Mouse (Mus musculus) kidney, embryonic 14.5 days (tissue): ENCODE results near the gene Rtn4rl2. TPM values are rescaled to one million over a fixed set of nuclear protein-coding genes. Genes with fewer than 3 reads are reported as not detected.

Experiments used
- ATAC-seq: fragments of 200-750 bp; cut with Nextera tagmentation; 2 replicates; pipeline ENCODE4 v1.8.0; 2017; ENCODE audit warnings: moderate number of reproducible peaks, mild to moderate bottlenecking, moderate TSS enrichment, moderate library complexity; ENCODE audit not compliant: low FRiP score, low TSS enrichment
- H3K27ac ChIP-seq: fragments of 300-500 bp; sonication (generic); 2 replicates; pipeline ENCODE4 v1.5.1; 2014; ENCODE audit warnings: low read depth, mild to moderate bottlenecking, low read length, moderate library complexity, mixed read lengths
- H3K27me3 ChIP-seq: fragments of 300-500 bp; sonication (generic); 2 replicates; pipeline ENCODE4 v1.6.1; 2014; ENCODE audit warnings: mild to moderate bottlenecking, low read length; ENCODE audit not compliant: control insufficient read depth, insufficient read depth
- H3K36me3 ChIP-seq: fragments of 300-500 bp; sonication (generic); 2 replicates; pipeline ENCODE4 v1.6.1; 2014; ENCODE audit warnings: low read length, mixed read lengths; ENCODE audit not compliant: control insufficient read depth, insufficient read depth
- H3K4me1 ChIP-seq: fragments of 300-500 bp; sonication (generic); 2 replicates; pipeline ENCODE4 v1.6.1; 2014; ENCODE audit warnings: low read length, mixed read lengths; ENCODE audit not compliant: control insufficient read depth, insufficient read depth
- H3K4me2 ChIP-seq: fragments of 300-500 bp; sonication (generic); replicated peaks from 2 replicates; pipeline ENCODE4 v1.6.1; 2014; ENCODE audit warnings: low read depth, mild to moderate bottlenecking, low read length
- H3K4me3 ChIP-seq: fragments of 300-500 bp; sonication (generic); 2 replicates; pipeline ENCODE4 v1.5.1; 2014; ENCODE audit warnings: mild to moderate bottlenecking, low read length
- H3K9ac ChIP-seq: fragments of 300-500 bp; sonication (generic); 2 replicates; pipeline ENCODE4 v1.6.1; 2014; ENCODE audit warnings: low read depth, mild to moderate bottlenecking, low read length, moderate library complexity
- H3K9me3 ChIP-seq: fragments of 300-500 bp; sonication (generic); 2 replicates; pipeline ENCODE4 v1.6.1; 2016; ENCODE audit warnings: low read length; ENCODE audit not compliant: control insufficient read depth
- WGBS: fragments of 180-500 bp; shearing (Covaris S2); extraction: QIAGEN DNeasy Blood & Tissue Kit; methylation state at CpG from one replicate; pipeline ENCODE4 v1.1.7; 2014; 5-methylcytosine and 5-hydroxymethylcytosine counted together
- polyA plus RNA-seq: library from polyadenylated mRNA; unstranded; fragments of >200 nt; fragmentation: Nextera tagmentation; extraction: Ambion mirVana; gene quantifications from 2 replicates; pipeline ENCODE4 v1.2.1, GENCODE M21; 2014

Rtn4rl2 gene
- polyA plus RNA-seq, 1 experiment from 2014 or later = 1.6 TPM

DNA sequence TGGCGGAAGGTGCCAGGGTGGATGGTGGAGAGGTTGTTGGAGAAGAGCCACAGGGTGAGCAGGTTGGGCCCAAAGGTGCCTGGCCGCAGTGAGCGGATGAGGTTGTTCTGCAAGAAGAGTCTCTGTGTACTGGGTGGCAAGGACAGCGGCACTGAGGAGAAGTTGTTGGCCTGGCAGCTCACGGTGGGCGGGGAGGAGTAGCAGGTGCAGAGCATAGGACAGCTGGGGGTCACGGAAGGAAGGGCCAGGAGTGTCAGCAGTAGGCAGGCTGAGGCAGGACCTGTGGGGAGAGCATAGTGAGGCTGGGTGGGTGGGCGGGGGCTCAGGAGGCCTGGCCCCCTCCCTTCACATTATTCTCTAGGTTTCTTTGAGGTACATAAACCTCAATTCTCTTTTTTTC is 5.9 kb downstream of the Rtn4rl2 start:
- no peaks in the 10 kb centered on the region for H3K9me3 ChIP-seq
- no peak overlapping the region for H3K27ac ChIP-seq
- no peak overlapping the region for H3K4me3 ChIP-seq
- no peak overlapping the region for H3K9ac ChIP-seq
- H3K27me3 ChIP-seq = peaks cover 33% of the 10 kb centered on the region
- H3K4me2 ChIP-seq = no peak overlapping the region
- WGBS = 80% methylated on average over 8 of the region's 8 CpGs
- H3K36me3 ChIP-seq = no peaks in the 10 kb centered on the region
- peaks cover 9% of the 10 kb centered on the region; the same call in 1 of the 2 replicates for H3K4me1 ChIP-seq
- no peak for ATAC-seq

- ATAC-seq = no peak
- 57% methylated on average over 6 of the region's 6 CpGs for WGBS
These were observed 10.7 kb downstream of the Rtn4rl2 start for GRCm38 (mm10) chr2:84875842-84876241.

GRCm38 (mm10) chr2:84872105-84872716 is 14.3 kb downstream of the Rtn4rl2 start:
- Histone ChIP-seq H3K9ac (peak overlapping the region; percentile 47), H3K27ac (no peak overlapping the region), H3K36me3 (no peaks in the 10 kb centered on the region), H3K4me2 (peak overlapping the region; percentile 90), H3K4me1 (peaks cover 4% of the 10 kb centered on the region), H3K27me3 (peaks cover 50% of the 10 kb centered on the region), H3K9me3 (no peaks in the 10 kb centered on the region), H3K4me3 (peak overlapping the region; percentile 44)
- under 1% methylated on average over 77 of the region's 78 CpGs for WGBS
- peak; percentile 61 for ATAC-seq

More at GRCm38 (mm10) chr2:84875842-84876241, 10.7 kb downstream of the Rtn4rl2 start:
- Histone ChIP-seq H3K9me3 (no peaks in the 10 kb centered on the region), H3K27me3 (peaks cover 40% of the 10 kb centered on the region), H3K4me3 (no peak overlapping the region), H3K27ac (no peak overlapping the region), H3K4me1 (peaks cover 4% of the 10 kb centered on the region), H3K36me3 (no peaks in the 10 kb centered on the region), H3K4me2 (no peak overlapping the region), H3K9ac (no peak overlapping the region)

GRCm38 (mm10) chr2:84870623-84871160 is 15.8 kb downstream of the Rtn4rl2 start:
- 67% methylated on average over 4 of the region's 4 CpGs for WGBS
- Histone ChIP-seq H3K4me2 (no peak overlapping the region), H3K9ac (no peak overlapping the region), H3K27ac (no peak overlapping the region), H3K27me3 (peaks cover 65% of the 10 kb centered on the region), H3K36me3 (no peaks in the 10 kb centered on the region), H3K4me3 (no peak overlapping the region), H3K9me3 (no peaks in the 10 kb centered on the region), H3K4me1 (peaks cover 10% of the 10 kb centered on the region)
- no peak for ATAC-seq

GRCm38 (mm10) chr2:84868977-84869376 is 17.5 kb downstream of the Rtn4rl2 start:
- Histone ChIP-seq H3K9ac (no peak overlapping the region), H3K36me3 (no peaks in the 10 kb centered on the region), H3K9me3 (no peaks in the 10 kb centered on the region), H3K27me3 (peaks cover 62% of the 10 kb centered on the region), H3K4me2 (no peak overlapping the region), H3K27ac (no peak overlapping the region), H3K4me1 (peaks cover 10% of the 10 kb centered on the region), H3K4me3 (no peak overlapping the region)
- WGBS = 74% methylated on average over 2 of the region's 2 CpGs
- no peak for ATAC-seq

DNA sequence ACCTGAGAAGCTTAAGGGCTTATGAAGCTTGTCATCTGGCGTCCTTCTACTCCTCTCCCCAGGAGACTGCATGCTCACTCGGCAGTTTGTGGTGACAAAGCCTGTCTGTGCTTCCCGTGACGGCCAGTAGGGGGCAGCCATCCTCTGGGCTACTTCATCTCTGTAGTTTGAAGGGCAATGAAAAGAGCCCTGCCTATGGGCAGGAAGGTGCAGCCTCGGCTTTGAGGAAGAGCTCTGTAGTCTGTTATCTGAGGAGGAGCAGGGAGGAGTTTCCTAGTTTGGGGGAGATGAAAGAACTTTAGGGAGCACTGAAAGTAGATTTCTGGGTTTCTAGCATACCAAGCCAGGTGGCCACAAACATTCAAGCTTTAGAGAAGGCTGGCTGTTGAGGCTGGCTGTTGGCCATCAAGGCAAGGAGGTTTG is 18.0 kb downstream of the Rtn4rl2 start:
- Histone ChIP-seq H3K27ac (no peak overlapping the region), H3K9ac (no peak overlapping the region), H3K4me1 (peaks cover 10% of the 10 kb centered on the region), H3K4me2 (no peak overlapping the region), H3K36me3 (no peaks in the 10 kb centered on the region), H3K27me3 (peaks cover 58% of the 10 kb centered on the region), H3K4me3 (no peak overlapping the region), H3K9me3 (no peaks in the 10 kb centered on the region)
- no peak for ATAC-seq
- WGBS = 8% methylated on average over 5 of the region's 5 CpGs

DNA sequence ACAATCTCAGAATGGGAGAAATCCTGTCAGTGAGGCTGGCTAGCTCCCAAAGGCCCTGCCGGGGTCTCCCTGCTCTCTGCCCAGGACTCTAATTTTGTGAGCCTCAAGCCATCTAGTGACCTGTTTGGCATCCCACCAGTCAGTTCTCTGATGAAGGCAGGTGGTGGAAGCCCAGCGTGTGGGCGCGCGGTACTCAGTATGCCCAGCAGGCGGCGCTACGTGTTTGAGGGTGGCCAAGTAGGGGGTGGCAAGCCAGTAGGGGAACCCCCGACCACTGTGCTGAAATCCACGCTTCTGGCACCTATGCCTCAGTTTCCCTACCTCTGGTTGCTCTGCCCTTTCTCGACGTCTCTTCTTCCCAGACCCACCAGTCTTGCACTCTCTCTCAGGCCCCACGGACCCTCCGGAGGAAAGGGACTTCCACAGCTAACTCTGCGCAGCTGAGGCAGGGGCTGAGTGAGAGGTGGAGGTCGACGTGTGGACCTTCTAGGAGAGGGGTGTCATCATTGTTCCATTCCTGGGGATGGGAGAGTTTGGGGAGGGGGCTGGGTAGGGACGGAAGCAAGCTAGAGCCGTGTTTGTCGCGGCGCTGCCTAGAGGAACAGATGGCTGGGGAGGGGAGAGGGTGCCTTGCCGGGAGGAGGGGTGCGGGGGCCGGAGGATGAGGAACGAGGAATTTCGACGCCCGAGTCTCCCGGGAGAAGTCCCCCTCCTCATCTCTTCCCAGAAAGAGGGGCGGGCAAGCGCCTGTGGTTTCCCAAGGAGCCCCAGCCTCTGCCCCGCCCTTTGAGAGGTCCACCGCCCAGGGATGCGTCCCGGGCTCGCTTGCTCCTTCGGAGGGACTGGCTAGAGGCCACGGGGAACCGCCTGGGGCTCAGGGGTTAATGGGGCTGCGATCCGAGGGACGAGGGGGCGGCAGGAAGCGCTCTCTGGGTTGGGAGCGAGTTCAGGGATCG is 20.6 kb downstream of the Rtn4rl2 start:
- WGBS = 1% methylated on average over 45 of the region's 47 CpGs
- H3K27me3 ChIP-seq = peaks cover 32% of the 10 kb centered on the region
- H3K36me3 ChIP-seq = peaks cover 14% of the 10 kb centered on the region
- H3K9me3 ChIP-seq = no peaks in the 10 kb centered on the region
- peak; percentile 63 for ATAC-seq
- H3K27ac ChIP-seq = no peak overlapping the region
- H3K4me1 ChIP-seq = 0 out of 2 replicates have a peak, but pooled peaks cover 7% of the 10 kb centered on the region
- peak overlapping the region; percentile 40 for H3K4me3 ChIP-seq
- H3K4me2 ChIP-seq = peak overlapping the region; percentile 64
- peak overlapping the region; percentile 35; the same call in 1 of the 2 replicates for H3K9ac ChIP-seq

DNA sequence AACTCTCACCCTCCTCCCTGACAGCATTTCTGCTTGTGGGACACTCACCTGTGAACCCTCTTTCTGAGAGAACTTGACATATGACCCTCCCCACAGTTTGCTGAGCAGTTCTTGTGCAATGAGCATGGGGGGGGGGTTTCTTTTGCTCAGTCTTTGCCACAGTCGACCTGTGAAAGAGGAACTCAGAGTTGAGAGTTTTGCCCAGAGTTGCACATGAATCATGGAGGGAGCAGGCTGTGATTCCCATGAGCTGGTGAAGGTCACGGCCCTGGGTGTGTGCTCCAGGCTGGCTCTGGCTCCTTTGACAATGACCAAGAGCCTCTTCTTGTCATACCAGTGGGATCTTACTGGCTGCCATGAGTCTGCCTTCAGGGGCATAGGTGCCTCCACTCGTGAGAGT is 24.3 kb downstream of the Rtn4rl2 start:
- Histone ChIP-seq H3K4me3 (no peak overlapping the region), H3K27ac (no peak overlapping the region), H3K9me3 (no peaks in the 10 kb centered on the region), H3K27me3 (peaks cover 17% of the 10 kb centered on the region), H3K4me1 (0 out of 2 replicates have a peak, but pooled peaks cover 7% of the 10 kb centered on the region), H3K9ac (no peak overlapping the region), H3K36me3 (peaks cover 39% of the 10 kb centered on the region), H3K4me2 (no peak overlapping the region)
- WGBS = 80% methylated on average over 3 of the region's 3 CpGs
- ATAC-seq = no peak
